Mouse (Mus musculus) left cerebral cortex, postnatal 36 days (tissue): ENCODE results near the gene Lars2. TPM values are rescaled to one million over a fixed set of nuclear protein-coding genes. Genes with fewer than 3 reads are reported as not detected.

Source experiments
- DNase-seq, 2 experiments: peaks; one replicate each; pipeline ENCODE4 v3.0.0; 2021 to 2022; ENCODE audit warnings: low spot score in 2 of 2, mixed read lengths in 1 of 2
- intact Hi-C: fragments of 180-260 bp; cut with DNase I; formaldehyde crosslinking; loops from one replicate; pipeline ENCODE4 v1.15.1; 2025
- total RNA-seq, 2 experiments: library from RNA; stranded (reverse); gene quantifications; 2 replicates each; pipeline ENCODE4 v1.2.3; 2021

Gene Lars2
- total RNA-seq, 2 experiments from 2014 or later = 38.5 to 668 TPM

- intact Hi-C loops = no loop called here
- no peak for DNase-seq
Observed at GRCm38 (mm10) chr9:123496665-123497064, 129.9 kb downstream of the Lars2 start.

DNA sequence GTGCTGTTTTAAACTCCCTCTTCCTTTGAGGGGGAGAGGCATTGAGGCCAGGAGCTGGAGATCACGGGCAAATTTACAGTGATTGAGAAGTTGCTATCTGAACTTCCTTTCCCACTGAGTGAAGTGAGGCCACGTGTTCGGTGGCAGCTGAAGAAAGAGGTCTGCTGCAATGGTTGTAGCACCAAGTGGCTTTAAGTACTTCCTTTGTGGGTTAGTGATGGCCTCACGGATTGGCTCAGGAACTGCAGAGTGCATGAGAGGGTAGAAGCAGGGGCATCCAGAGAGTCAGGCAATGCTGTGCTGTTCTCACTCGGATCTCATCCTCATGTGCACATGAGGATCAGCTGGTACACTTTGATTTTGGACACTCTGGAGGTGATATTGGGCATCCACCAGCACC is 131.2 kb downstream of the Lars2 start:
- intact Hi-C loops = no loop called here
- DNase-seq = no peak

- intact Hi-C loops = loop anchor here (5.0 kb wide), 2 partner anchors 48 to 118 kb away; no protein-coding TSS in a partner anchor
Observed at GRCm38 (mm10) chr9:123500480-123500879, 133.8 kb downstream of the Lars2 start.

GRCm38 (mm10) chr9:123503171-123503834 is 136.6 kb downstream of the Lars2 start:
- DNase-seq = peak; percentile 61 to 73
- intact Hi-C loops = loop anchor here (5.0 kb wide), 2 partner anchors 51 to 121 kb away; no protein-coding TSS in a partner anchor

More at GRCm38 (mm10) chr9:123500480-123500879, 133.8 kb downstream of the Lars2 start:
- DNase-seq = no peak

- intact Hi-C loops = loop anchor here (5.0 kb wide), 2 partner anchors 52 to 122 kb away; no protein-coding TSS in a partner anchor
- peak in 1 of 2 experiments; percentile 34 for DNase-seq
Observed at GRCm38 (mm10) chr9:123504325-123504724, 137.6 kb downstream of the Lars2 start.

DNA sequence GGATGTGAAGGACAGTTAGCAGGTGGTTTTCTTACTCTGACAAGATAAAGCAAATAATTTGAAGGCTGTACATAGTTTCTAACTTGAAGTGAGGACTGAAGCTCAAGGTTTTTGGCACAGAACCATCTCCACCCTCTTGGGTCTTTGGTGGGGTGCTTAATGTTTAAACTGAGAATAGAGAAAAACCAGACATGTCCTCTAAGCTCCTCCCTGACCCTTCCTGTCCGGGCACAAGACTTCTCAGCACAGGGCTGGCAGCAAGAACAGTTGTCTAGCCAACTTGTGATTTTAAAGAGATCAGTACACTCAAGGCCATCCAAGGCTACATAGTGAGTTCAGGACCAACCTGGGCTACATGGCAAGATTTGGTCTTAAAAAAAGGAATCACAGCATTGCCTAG is 138.9 kb downstream of the Lars2 start:
- DNase-seq = no peak
- intact Hi-C loops = no loop called here

GRCm38 (mm10) chr9:123506270-123507146 is 139.8 kb downstream of the Lars2 start:
- intact Hi-C loops = no loop called here
- no peak for DNase-seq

- DNase-seq = no peak
- intact Hi-C loops = no loop called here
Observed at GRCm38 (mm10) chr9:123507380-123507779, 140.7 kb downstream of the Lars2 start.

DNA sequence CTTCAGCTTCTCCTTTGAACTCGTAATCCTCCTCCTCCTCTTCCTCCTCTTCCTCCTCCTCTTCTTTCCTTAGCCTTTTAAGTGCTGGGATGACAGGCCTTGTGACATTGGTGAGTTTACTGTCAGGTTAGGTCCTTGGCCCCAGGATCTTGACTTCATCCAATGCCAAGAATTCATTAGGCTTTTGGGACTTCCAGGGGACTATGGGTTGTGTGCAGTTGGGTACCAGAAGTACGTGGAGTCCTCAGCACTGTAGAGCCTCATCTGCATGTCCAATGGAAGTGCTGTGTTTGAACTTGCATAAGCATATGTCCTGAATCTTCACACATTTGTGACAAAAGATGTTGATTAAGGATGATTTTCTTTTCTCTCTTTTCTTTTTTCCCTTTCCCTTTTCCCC is 142.3 kb downstream of the Lars2 start:
- no peak for DNase-seq
- intact Hi-C loops = no loop called here

- DNase-seq = peak in 1 of 2 experiments; percentile 26
- intact Hi-C loops = no loop called here
Observed at GRCm38 (mm10) chr9:123509638-123510604, 143.2 kb downstream of the Lars2 start.

DNA sequence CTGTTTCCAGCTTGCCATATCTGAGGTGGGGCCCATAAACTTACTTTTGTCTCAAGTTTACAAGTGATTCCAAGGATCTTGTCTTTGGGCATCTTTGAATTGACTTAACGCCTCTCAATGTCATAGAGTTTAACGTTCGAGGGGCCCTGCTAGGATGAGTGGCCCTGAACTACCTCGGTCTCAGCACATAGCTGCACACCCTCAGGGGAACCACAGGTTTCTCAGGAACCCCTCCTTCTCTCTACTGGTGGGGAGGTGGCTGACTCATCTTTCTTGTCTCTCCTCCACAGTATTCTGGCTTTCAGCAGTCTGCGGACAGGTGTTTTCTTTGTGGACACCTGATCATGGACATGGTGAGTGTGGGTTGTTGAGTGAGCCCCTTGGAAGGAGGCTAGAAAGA is 144.2 kb downstream of the Lars2 start:
- intact Hi-C loops = no loop called here
- no peak for DNase-seq

Other genes with a start within 250 kb of the Lars2 start
- 1 to 10 TPM; 3.5 to 4.0 TPM for gene Clec3b, start 216.0 kb upstream of the Lars2 start, total RNA-seq
- gene Cdcp1, start 150.9 kb upstream of the Lars2 start, total RNA-seq = under 1 TPM; 0.14 to 0.27 TPM
- gene Tmem158, start 106.2 kb upstream of the Lars2 start, total RNA-seq = 10 to 100 TPM; 59.1 to 64.8 TPM
- 1 to 10 TPM; 6.2 to 6.8 TPM for gene Limd1, start 111.8 kb downstream of the Lars2 start, total RNA-seq
- gene Sacm1l, start 162.8 kb downstream of the Lars2 start, total RNA-seq = 10 to 100 TPM; 52.8 to 60.8 TPM